Mouse (Mus musculus) lung, embryonic 16.5 days (tissue): ENCODE data around the gene Krtap27-1. TPM values are rescaled to one million over a fixed set of nuclear protein-coding genes. Genes with fewer than 3 reads are reported as not detected.

Experiments used
- ATAC-seq: fragments of 200-750 bp; cut with Nextera tagmentation; 2 replicates; pipeline ENCODE4 v1.8.0; 2017; ENCODE audit warnings: low read depth, mild to moderate bottlenecking, moderate library complexity
- H3K27ac ChIP-seq: fragments of 300-500 bp; sonication (generic); 2 replicates; pipeline ENCODE4 v1.5.1; 2014; ENCODE audit warnings: mild to moderate bottlenecking, control low read depth, low read length
- H3K27me3 ChIP-seq: fragments of 300-500 bp; sonication (generic); 2 replicates; pipeline ENCODE4 v1.6.1; 2014; ENCODE audit warnings: low read depth, low read length, mixed read lengths; ENCODE audit not compliant: control insufficient read depth, insufficient read depth
- H3K36me3 ChIP-seq: fragments of 300-500 bp; sonication (generic); 2 replicates; pipeline ENCODE4 v1.6.1; 2014; ENCODE audit warnings: low read length; ENCODE audit not compliant: control insufficient read depth, insufficient read depth
- H3K4me1 ChIP-seq: fragments of 300-500 bp; sonication (generic); replicated peaks from 2 replicates; pipeline ENCODE4 v1.6.1; 2014; ENCODE audit warnings: low read length, mixed read lengths; ENCODE audit not compliant: control insufficient read depth, insufficient read depth
- H3K4me2 ChIP-seq: fragments of 300-500 bp; sonication (generic); 2 replicates; pipeline ENCODE4 v1.6.1; 2014; ENCODE audit warnings: low read depth, low read length, control low read depth
- H3K4me3 ChIP-seq: fragments of 300-500 bp; sonication (generic); 2 replicates; pipeline ENCODE4 v1.5.1; 2014; ENCODE audit warnings: mild to moderate bottlenecking, low read length, control low read depth
- H3K9ac ChIP-seq: fragments of 300-500 bp; sonication (generic); 2 replicates; pipeline ENCODE4 v1.6.1; 2014; ENCODE audit warnings: low read length, control low read depth
- H3K9me3 ChIP-seq: fragments of 300-500 bp; sonication (generic); 2 replicates; pipeline ENCODE4 v1.6.1; 2016; ENCODE audit warnings: low read length; ENCODE audit not compliant: control insufficient read depth
- WGBS: fragments of 180-500 bp; shearing (Covaris S2); extraction: QIAGEN DNeasy Blood & Tissue Kit; methylation state at CpG from one replicate; pipeline ENCODE4 v1.1.7; 2014; 5-methylcytosine and 5-hydroxymethylcytosine counted together
- polyA plus RNA-seq: library from polyadenylated mRNA; unstranded; fragments of >200 nt; fragmentation: Nextera tagmentation; extraction: Ambion mirVana; gene quantifications from 2 replicates; pipeline ENCODE4 v1.2.1, GENCODE M21; 2015

Krtap27-1 gene
- polyA plus RNA-seq, 1 experiment from 2014 or later, result not detected

DNA sequence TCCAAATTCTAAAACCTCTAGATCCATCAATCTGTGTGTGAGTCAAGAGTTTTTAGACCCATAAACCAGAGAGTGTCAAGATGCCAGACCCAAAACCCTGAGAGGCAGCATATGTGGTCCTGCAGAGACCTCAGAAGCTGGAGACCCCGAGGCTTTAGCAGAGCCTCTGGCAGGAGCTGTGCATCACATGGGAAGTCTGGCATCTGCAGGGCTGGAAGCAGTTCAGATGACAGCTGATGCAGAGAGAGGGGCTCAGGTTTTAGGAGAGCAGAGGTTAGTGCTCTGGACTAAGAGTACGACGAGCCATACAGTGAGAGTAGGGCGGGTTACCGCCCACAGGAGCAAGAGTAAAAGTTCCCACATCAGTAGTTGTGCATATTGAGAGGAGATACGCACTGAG, 7.6 kb upstream of the Krtap27-1 start:
- no peak overlapping the region for H3K4me2 ChIP-seq
- H3K4me1 ChIP-seq, result no peaks in the 10 kb centered on the region
- H3K4me3 ChIP-seq, result no peak overlapping the region
- H3K9ac ChIP-seq, result no peak overlapping the region
- H3K27me3 ChIP-seq, result no peaks in the 10 kb centered on the region
- no peaks in the 10 kb centered on the region for H3K9me3 ChIP-seq
- 84% methylated on average over 6 of the region's 6 CpGs for WGBS
- no peak for ATAC-seq
- no peak overlapping the region for H3K27ac ChIP-seq
- no peaks in the 10 kb centered on the region for H3K36me3 ChIP-seq

DNA sequence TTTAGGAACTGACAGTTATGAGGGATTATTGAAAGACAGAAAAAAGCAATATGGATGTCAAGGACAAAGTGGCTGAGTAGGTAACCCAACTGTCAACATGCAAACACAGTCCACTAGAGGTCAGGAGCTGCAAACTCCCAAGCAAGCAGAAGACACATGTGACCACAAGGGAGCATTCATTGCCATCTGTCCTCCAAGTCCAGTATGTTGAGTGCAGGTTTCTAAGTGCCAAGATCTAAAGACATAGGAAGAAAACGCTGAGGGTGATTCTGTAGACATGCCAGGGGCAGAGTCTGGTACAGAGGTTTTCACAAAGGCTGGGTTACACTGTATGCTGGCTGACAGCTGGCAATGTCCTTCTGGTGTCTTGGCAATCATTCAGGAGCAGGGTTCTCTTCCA, 14.0 kb downstream of the Krtap27-1 start:
- Histone ChIP-seq H3K9me3 (no peaks in the 10 kb centered on the region), H3K36me3 (no peaks in the 10 kb centered on the region), H3K27ac (no peak overlapping the region), H3K4me1 (no peaks in the 10 kb centered on the region), H3K27me3 (no peaks in the 10 kb centered on the region), H3K4me2 (no peak overlapping the region), H3K4me3 (no peak overlapping the region), H3K9ac (no peak overlapping the region)
- WGBS, result 40% methylated on average over 1 of the region's 1 CpGs
- ATAC-seq, result no peak

DNA sequence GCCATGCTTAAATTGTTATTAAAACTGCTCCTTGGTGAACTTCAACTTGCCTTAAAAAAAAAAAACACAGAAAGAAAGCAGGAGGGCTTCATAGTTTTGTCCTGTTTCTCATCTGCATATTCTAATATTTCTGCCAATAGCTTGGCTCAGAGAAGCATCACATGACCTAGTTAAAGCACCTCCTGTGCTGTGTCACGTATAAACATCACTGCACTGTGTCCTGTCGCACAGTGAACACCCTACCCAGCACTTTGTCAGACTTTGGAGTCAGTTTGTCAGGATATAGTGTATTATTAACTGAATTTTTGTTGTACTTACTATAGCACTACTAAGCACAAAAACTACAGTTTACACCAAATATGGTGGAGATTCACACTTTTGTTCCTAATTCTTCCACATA, 19.5 kb downstream of the Krtap27-1 start:
- H3K27me3 ChIP-seq, result no peaks in the 10 kb centered on the region
- no peak overlapping the region for H3K9ac ChIP-seq
- no peaks in the 10 kb centered on the region for H3K36me3 ChIP-seq
- H3K27ac ChIP-seq, result no peak overlapping the region
- H3K9me3 ChIP-seq, result no peaks in the 10 kb centered on the region
- no peak overlapping the region for H3K4me2 ChIP-seq
- H3K4me3 ChIP-seq, result no peak overlapping the region
- 49% methylated on average over 2 of the region's 2 CpGs for WGBS
- H3K4me1 ChIP-seq, result no peaks in the 10 kb centered on the region
- no peak for ATAC-seq

DNA sequence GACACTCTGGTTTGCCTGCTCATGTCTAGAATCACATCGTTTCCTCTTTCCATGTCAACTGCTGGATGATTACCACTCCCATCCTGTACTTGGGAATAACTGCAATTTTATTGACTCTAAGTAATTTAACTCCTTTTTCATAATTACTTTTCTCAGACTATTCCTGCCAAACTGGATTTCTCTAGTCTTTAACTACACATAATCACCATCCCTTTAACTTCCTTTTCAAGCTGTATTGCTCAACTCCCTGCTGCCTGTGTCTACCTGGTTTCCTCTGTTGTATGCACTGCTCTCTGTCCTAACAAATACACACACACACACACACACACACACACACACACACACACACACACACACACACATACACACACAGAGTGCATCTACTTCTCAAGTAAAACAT, 20.4 kb downstream of the Krtap27-1 start:
- no peaks in the 10 kb centered on the region for H3K4me1 ChIP-seq
- H3K27ac ChIP-seq, result no peak overlapping the region
- H3K27me3 ChIP-seq, result no peaks in the 10 kb centered on the region
- no peak overlapping the region for H3K4me2 ChIP-seq
- no peaks in the 10 kb centered on the region for H3K9me3 ChIP-seq
- H3K36me3 ChIP-seq, result no peaks in the 10 kb centered on the region
- WGBS, result 53% methylated on average over 1 of the region's 1 CpGs
- H3K9ac ChIP-seq, result no peak overlapping the region
- H3K4me3 ChIP-seq, result no peak overlapping the region
- no peak for ATAC-seq

DNA sequence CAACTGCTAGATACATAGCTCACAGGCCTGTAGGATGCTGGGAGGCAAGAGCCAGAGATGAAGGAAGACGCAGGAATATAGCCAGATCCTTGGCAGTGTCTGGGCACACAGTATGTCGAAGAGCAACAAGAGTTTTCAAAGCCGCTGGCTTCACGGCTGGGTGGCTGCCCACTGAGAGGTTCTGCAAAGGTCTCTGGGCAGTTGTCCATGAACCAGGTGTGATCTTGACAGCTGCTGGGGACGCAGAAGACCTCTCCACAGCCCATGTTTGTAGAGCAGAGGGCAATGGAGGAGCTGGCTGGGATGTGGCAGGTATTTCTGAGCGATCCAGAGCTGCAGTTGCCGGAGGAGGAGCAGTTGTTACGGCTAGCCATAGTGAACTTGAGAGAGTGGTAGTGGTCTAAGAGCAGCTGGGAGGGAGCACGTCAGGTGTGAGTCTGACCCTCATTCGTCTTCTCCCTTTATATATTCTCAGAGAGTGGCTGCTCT, 24.1 kb downstream of the Krtap27-1 start, which contains the start of gene Krtap26-1:
Gene Krtap26-1, minus strand, starts transcription at position 439 of the 489 bp plus-strand sequence.
- 85% methylated on average over 10 of the region's 10 CpGs for WGBS
- Histone ChIP-seq H3K4me2 (no peak within 1 kb of the TSS), H3K36me3 (no peaks in the 10 kb centered on the region), H3K27me3 (no peaks in the 10 kb centered on the region), H3K9ac (no peak within 1 kb of the TSS), H3K9me3 (no peaks in the 10 kb centered on the region), H3K27ac (no peak within 1 kb of the TSS), H3K4me1 (no peaks in the 10 kb centered on the region), H3K4me3 (no peak within 1 kb of the TSS)
- ATAC-seq, result no peak

DNA sequence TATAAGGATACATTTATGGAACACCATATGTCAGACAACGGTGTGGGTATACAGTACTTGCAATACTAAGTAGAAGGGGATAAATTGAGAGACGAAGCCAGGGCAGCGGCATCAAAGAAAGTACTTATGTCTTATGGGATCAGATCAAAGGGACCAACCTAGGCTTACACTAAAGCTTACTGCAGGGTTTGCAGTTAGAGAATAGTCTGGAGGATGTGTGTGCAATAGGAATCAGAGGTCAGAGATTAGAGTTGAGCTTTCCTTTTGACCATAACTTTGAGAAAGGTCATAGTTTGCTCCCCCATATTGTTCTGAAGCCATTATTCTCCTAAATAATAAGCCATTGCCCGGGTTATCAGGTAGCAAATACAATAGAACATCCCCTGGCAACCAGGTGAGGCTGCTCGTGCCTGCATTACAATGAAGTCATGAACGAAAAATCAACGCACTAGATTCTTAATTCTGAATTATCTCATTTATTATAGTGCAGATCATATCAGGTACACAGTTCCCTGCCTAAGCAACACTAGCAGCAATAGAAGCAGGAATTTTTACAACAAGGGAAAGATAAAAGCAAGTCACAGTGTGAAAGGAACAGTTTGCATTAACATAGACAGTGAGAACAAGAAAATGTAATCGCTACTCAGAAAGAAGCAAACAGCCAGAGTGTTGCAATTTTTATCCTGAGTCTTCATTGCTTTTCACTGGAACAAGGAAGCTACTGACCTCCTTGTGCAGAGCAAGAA, 24.9 kb downstream of the Krtap27-1 start:
- ATAC-seq, result no peak
- Histone ChIP-seq H3K9ac (no peak overlapping the region), H3K4me3 (no peak overlapping the region), H3K36me3 (no peaks in the 10 kb centered on the region), H3K4me2 (no peak overlapping the region), H3K27ac (no peak overlapping the region), H3K27me3 (no peaks in the 10 kb centered on the region), H3K4me1 (no peaks in the 10 kb centered on the region), H3K9me3 (no peaks in the 10 kb centered on the region)
- WGBS, result 70% methylated on average over 8 of the region's 8 CpGs

DNA sequence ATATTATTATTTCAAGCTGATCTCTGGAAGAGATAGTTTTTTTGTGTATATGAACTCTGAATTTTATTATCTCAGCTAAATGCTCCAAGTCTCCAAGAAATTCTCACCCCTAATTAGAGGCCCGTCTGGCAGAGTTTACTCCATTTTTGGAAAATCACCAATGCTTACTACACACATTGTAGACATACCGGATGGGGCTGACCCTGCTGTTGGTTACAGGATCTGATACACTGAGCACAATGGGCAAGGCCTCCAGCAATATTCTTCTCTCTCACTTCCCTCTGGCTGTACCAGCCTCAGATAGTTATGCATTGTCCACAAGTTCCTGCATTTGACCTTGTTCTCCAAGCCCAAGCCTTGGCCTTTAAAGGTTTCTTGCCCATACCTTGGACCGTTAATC, 31.4 kb downstream of the Krtap27-1 start:
- no peak overlapping the region for H3K4me3 ChIP-seq
- H3K27me3 ChIP-seq, result no peaks in the 10 kb centered on the region
- no peaks in the 10 kb centered on the region for H3K36me3 ChIP-seq
- H3K9ac ChIP-seq, result no peak overlapping the region
- ATAC-seq, result no peak
- 65% methylated on average over 3 of the region's 3 CpGs for WGBS
- H3K27ac ChIP-seq, result no peak overlapping the region
- H3K9me3 ChIP-seq, result no peaks in the 10 kb centered on the region
- no peaks in the 10 kb centered on the region for H3K4me1 ChIP-seq
- H3K4me2 ChIP-seq, result no peak overlapping the region

DNA sequence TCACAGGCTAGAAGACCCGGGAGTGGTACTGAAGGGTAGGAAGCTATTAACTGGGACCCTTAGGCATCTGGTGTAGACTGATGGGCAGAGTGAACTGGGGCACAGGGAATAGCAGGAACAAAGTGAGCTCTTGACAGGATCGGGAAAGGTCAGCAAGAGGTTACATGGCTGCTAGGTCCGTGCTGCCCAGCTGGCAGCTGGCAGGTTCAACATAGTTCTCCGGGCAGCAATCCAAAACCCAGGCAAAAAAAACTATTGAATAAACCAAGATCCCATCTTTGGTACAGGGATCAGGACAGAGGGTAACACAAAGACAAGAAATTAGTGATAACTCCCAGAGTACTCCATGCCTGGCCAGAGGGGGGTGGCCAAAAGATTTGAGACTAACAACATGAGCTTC, 36.3 kb downstream of the Krtap27-1 start:
- WGBS, result 35% methylated on average over 4 of the region's 4 CpGs
- Histone ChIP-seq H3K9me3 (no peaks in the 10 kb centered on the region), H3K27me3 (no peaks in the 10 kb centered on the region), H3K27ac (no peak overlapping the region), H3K36me3 (no peaks in the 10 kb centered on the region), H3K4me1 (no peaks in the 10 kb centered on the region), H3K4me3 (no peak overlapping the region), H3K9ac (no peak overlapping the region), H3K4me2 (no peak overlapping the region)
- ATAC-seq, result no peak

DNA sequence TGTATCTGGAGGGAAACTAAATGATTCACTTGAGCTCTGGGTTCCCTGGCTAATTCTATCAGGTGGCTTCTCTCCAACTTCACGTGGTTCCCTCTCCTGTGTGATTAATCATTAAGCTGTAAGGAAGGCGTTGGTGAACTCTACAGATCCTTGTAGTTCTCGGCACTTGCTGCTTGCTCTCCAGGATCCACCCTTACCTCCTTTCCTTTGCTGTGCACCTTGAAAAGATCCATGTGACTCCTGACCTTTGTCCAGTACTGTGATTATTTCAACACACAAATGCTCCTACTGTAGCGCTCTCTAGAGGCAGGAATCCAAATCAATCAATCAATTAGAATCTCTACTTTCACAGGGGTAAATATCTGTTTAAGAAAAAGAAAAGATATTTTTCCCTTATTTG, 40.0 kb downstream of the Krtap27-1 start:
- H3K4me3 ChIP-seq, result no peak overlapping the region
- no peak overlapping the region for H3K4me2 ChIP-seq
- H3K27ac ChIP-seq, result no peak overlapping the region
- no peak overlapping the region for H3K9ac ChIP-seq
- H3K36me3 ChIP-seq, result no peaks in the 10 kb centered on the region
- no peaks in the 10 kb centered on the region for H3K4me1 ChIP-seq
- 32% methylated on average over 4 of the region's 4 CpGs for WGBS
- no peak for ATAC-seq
- H3K9me3 ChIP-seq, result no peaks in the 10 kb centered on the region
- H3K27me3 ChIP-seq, result no peaks in the 10 kb centered on the region; the same call in 1 of the 2 replicates
